ENCODE assay signal across 12 mouse cellular contexts in the genomic region with DNA sequence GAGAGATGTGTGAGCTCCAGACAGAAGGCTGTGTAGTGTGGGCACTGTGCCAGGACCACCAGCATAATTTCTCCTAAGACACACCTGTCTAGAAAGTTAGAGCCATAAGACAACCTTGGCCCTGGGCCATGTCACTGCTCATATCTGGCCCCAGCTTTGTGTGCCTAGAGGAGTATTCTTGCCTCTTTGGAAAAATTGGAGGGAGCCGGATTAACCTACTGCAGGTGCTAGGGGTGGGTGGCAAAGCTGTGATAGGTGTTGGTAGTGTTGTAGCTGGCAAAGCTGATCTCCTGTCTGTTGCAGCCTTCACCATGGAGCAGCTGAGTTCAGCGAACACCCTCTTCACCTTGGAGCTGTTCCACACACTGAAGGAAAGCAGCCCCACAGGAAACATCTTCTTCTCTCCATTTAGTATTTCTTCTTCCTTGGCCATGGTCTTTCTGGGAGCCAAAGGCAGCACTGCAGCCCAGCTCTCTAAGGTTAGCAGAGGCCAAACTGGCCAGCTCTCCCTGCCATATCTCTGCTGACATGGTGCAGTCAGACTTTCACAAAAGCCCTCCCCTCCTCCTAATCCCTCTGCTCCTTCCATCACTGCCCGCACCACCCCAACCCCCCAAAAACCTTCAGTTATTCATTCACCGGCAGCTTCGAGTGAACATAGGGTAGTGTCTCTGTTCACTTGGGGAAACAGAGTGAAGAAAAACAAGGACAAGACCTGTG. TPM values are rescaled to one million over a fixed set of nuclear protein-coding genes. Genes with fewer than 3 reads are reported as not detected.
DNase-seq lines count a peak whose midpoint lies in the region; ATAC-seq and TF ChIP-seq lines count a peak whose summit lies in the region.
"Had no signal": no experiment of that assay in that cellular context is flagged by ENCODE, and none has a peak within 500 bp of the region (broad histone marks: within the 10 kb centered on the region; RNA-seq: fewer than 3 reads in every experiment).

No protein-coding gene starts in this region.

- CTCF ChIA-PET in Patski (lab: Charles Lee), result interaction anchor here (1.3 to 2.3 kb wide), 5 partner anchors 11 to 183 kb away, joined by 3 to 7 read pairs (median 3); no protein-coding TSS in a partner anchor

- peaks cover 9% of the 10 kb centered on the region for H3K4me1 ChIP-seq in hindbrain, embryonic 14.5 days (replicated peaks; ENCODE audit: control insufficient read depth, insufficient read depth, low read length)
- no peaks in the 10 kb centered on the region for H3K4me1 ChIP-seq in hindbrain, embryonic 11.5 days (replicated peaks; ENCODE audit: control insufficient read depth, insufficient read depth, low read length)

- no peaks in the 10 kb centered on the region for H3K36me3 ChIP-seq in hindbrain, embryonic 14.5 days (replicated peaks; ENCODE audit: control insufficient read depth, insufficient read depth)
- no peaks in the 10 kb centered on the region for H3K36me3 ChIP-seq in hindbrain, embryonic 11.5 days (ENCODE audit: control insufficient read depth, insufficient read depth, low read length)

- no peak overlapping the region for H3K9ac ChIP-seq in hindbrain, embryonic 14.5 days
- no peak overlapping the region for H3K9ac ChIP-seq in hindbrain, embryonic 11.5 days (ENCODE audit: low read depth, low read length)

- no peaks in the 10 kb centered on the region for H3K9me3 ChIP-seq in hindbrain, embryonic 14.5 days (ENCODE audit: control insufficient read depth, low read length)
- H3K9me3 ChIP-seq in hindbrain, embryonic 11.5 days (ENCODE audit: control insufficient read depth, low read length), result no peaks in the 10 kb centered on the region

- TF ChIP-seq CTCF in Patski (IDR thresholded peaks at IDR 0.05), result no peak

- H3K27ac ChIP-seq in hindbrain, embryonic 14.5 days, result peak overlapping the region; percentile 69
- no peak overlapping the region for H3K27ac ChIP-seq in hindbrain, embryonic 11.5 days (ENCODE audit: low read depth, low read length)

- no peaks in the 10 kb centered on the region for H3K27me3 ChIP-seq in hindbrain, embryonic 14.5 days (ENCODE audit: control insufficient read depth, insufficient read depth, low read length)
- no peaks in the 10 kb centered on the region for H3K27me3 ChIP-seq in hindbrain, embryonic 11.5 days (ENCODE audit: control insufficient read depth, insufficient read depth, low read length)
- no peaks in the 10 kb centered on the region for H3K27me3 ChIP-seq in Patski

- peak; percentile 67 for ATAC-seq in hindbrain, embryonic 14.5 days (ENCODE audit: low FRiP score)
- ATAC-seq in hindbrain, embryonic 11.5 days (ENCODE audit: low FRiP score), result no peak
- peak; percentile 31 for ATAC-seq in Patski
- ATAC-seq: inflammation-experienced regulatory T-cells, adult 6 months had no signal

- no peak overlapping the region for H3K4me2 ChIP-seq in hindbrain, embryonic 14.5 days (replicated peaks)
- H3K4me2 ChIP-seq in hindbrain, embryonic 11.5 days (replicated peaks; ENCODE audit: low read depth, low read length), result no peak overlapping the region

- no peak overlapping the region for H3K4me3 ChIP-seq in hindbrain, embryonic 14.5 days (replicated peaks; ENCODE audit: low read length)
- no peak overlapping the region for H3K4me3 ChIP-seq in hindbrain, embryonic 11.5 days (ENCODE audit: low read depth, low read length)

- in situ Hi-C loops in Patski (cut with MboI; ENCODE audit: low pct_unique_long_range_greater_than_20kb), result loop anchor here (5.0 kb wide), 2 partner anchors 477 to 812 kb away; no protein-coding TSS in a partner anchor

- POLR2A ChIA-PET in Patski (lab: Charles Lee), result no interaction called here

- 56% methylated on average over 5 of the region's 5 CpGs for WGBS in hindbrain, embryonic 14.5 days
- 72% methylated on average over 5 of the region's 5 CpGs for WGBS in hindbrain, embryonic 11.5 days

- no peak for DNase-seq in hindbrain, embryonic 14.5 days (ENCODE audit: low spot score)
- no peak for DNase-seq in hindbrain, embryonic 11.5 days (ENCODE audit: low spot score)
- DNase-seq in Patski (ENCODE audit: low read depth, low spot score), result no peak
- peak; percentile 67 to 75 for DNase-seq in cerebellum, postnatal 14 days
- DNase-seq in layer of hippocampus, postnatal 25 days (ENCODE audit: extremely low spot score in 1 of 2, low spot score in 1 of 2), result peak; percentile 15 to 21
- no peak for DNase-seq in retina, postnatal 1 day
- no peak for DNase-seq in spleen, postnatal 10 days (ENCODE audit: low spot score in 2 of 2)
- no peak for DNase-seq in kidney, postnatal 14 days

RNA-seq across cellular contexts. Expression of a gene that starts 6.8 kb away (rescaled TPM):
- 32.7 and 32.8 TPM in 2 replicates for polyA plus RNA-seq in hindbrain, embryonic 14.5 days (2014; fragmentation: Nextera tagmentation; extraction: Ambion mirVana)
- polyA plus RNA-seq in hindbrain, embryonic 11.5 days (2014; fragmentation: Nextera tagmentation; extraction: Ambion mirVana), result 4.1 and 6.2 TPM in 2 replicates
- 5.1 TPM for polyA plus RNA-seq in Patski (2021)
- total RNA-seq in layer of hippocampus, postnatal 25 days (2021), result under 1 TPM; 0.28 to 0.86 TPM
- total RNA-seq: common myeloid progenitor, adult 5-6 weeks; gastrocnemius, postnatal 36 days had no signal
- polyA plus RNA-seq: liver, adult 2 months had no signal

RNA-seq across cellular contexts. Expression of a gene that starts 57.9 kb away (rescaled TPM):
- 0.37 and 0.40 TPM in 2 replicates for polyA plus RNA-seq in hindbrain, embryonic 14.5 days (2014; fragmentation: Nextera tagmentation; extraction: Ambion mirVana)
- 0.08 and 0.14 TPM in 2 replicates for polyA plus RNA-seq in hindbrain, embryonic 11.5 days (2014; fragmentation: Nextera tagmentation; extraction: Ambion mirVana)
- polyA plus RNA-seq in Patski (2021), result 8.2 TPM
- not detected for total RNA-seq in layer of hippocampus, postnatal 25 days (2021)
- total RNA-seq: common myeloid progenitor, adult 5-6 weeks; gastrocnemius, postnatal 36 days; liver, adult 2 months had no signal

Comparison
In these comparisons a context has a peak if more than half of its experiments do, and no peak if none do; other contexts are left out.
1. DNase-seq: peak in cerebellum, postnatal 14 days (2 of 2) and layer of hippocampus, postnatal 25 days (2 of 2); none in hindbrain, embryonic 14.5 days (single experiment), hindbrain, embryonic 11.5 days (single experiment), Patski (single experiment), retina, postnatal 1 day (single experiment), spleen, postnatal 10 days (0 of 2) and kidney, postnatal 14 days (single experiment).